Mouse (Mus musculus) lung, postnatal 0 days (tissue): Measurements from ENCODE around the gene Cdc42. TPM values are rescaled to one million over a fixed set of nuclear protein-coding genes. Genes with fewer than 3 reads are reported as not detected.

Source experiments
- ATAC-seq: fragments of 200-750 bp; cut with Nextera tagmentation; 2 replicates; pipeline ENCODE4 v1.8.0; 2017; ENCODE audit warnings: moderate library complexity
- DNase-seq: peaks from one replicate; pipeline ENCODE4 v3.0.0-alpha.2; 2016; ENCODE audit warnings: low spot score
- H3K27ac ChIP-seq: fragments of 300-500 bp; sonication (generic); 2 replicates; pipeline ENCODE4 v1.5.1; 2014; ENCODE audit warnings: antibody characterized with exemption, mild to moderate bottlenecking, low read length, mixed read lengths
- H3K27me3 ChIP-seq: fragments of 300-500 bp; sonication (generic); replicated peaks from 2 replicates; pipeline ENCODE4 v1.6.1; 2014; ENCODE audit warnings: low read length, mixed read lengths; ENCODE audit not compliant: insufficient read depth
- H3K36me3 ChIP-seq: fragments of 300-500 bp; sonication (generic); 2 replicates; pipeline ENCODE4 v1.6.1; 2014; ENCODE audit warnings: low read length, mixed read lengths; ENCODE audit not compliant: insufficient read depth
- H3K4me1 ChIP-seq: fragments of 300-500 bp; sonication (generic); 2 replicates; pipeline ENCODE4 v1.6.1; 2014; ENCODE audit warnings: antibody characterized with exemption, low read depth, low read length, mixed read lengths; ENCODE audit not compliant: insufficient read depth
- H3K4me2 ChIP-seq: fragments of 300-500 bp; sonication (generic); replicated peaks from 2 replicates; pipeline ENCODE4 v1.6.1; 2014; ENCODE audit warnings: low read depth, mild to moderate bottlenecking, low read length, moderate library complexity, mixed read lengths
- H3K4me3 ChIP-seq: fragments of 300-500 bp; sonication (generic); 2 replicates; pipeline ENCODE4 v1.5.1; 2014; ENCODE audit warnings: low read depth, low read length
- H3K9ac ChIP-seq: fragments of 300-500 bp; sonication (generic); replicated peaks from 2 replicates; pipeline ENCODE4 v1.6.1; 2014; ENCODE audit warnings: low read depth, mild to moderate bottlenecking
- H3K9me3 ChIP-seq: fragments of 300-500 bp; sonication (generic); 2 replicates; pipeline ENCODE4 v1.6.1; 2016; ENCODE audit warnings: low read length, mixed read lengths
- CTCF ChIP-seq: IDR thresholded peaks from 2 replicates; pipeline ENCODE4 v1.5.1; 2016; ENCODE audit warnings: antibody characterized with exemption, mild to moderate bottlenecking
- EP300 ChIP-seq: IDR thresholded peaks from 2 replicates; pipeline ENCODE4 v1.6.1; 2016; ENCODE audit warnings: antibody characterized with exemption, mild to moderate bottlenecking, control low read depth
- WGBS: fragments of 180-500 bp; shearing (Covaris S2); extraction: QIAGEN DNeasy Blood & Tissue Kit; methylation state at CpG from one replicate; pipeline ENCODE4 v1.1.7; 2014; 5-methylcytosine and 5-hydroxymethylcytosine counted together
- polyA plus RNA-seq: library from polyadenylated mRNA; unstranded; fragments of >200 nt; fragmentation: Nextera tagmentation; extraction: Ambion mirVana; gene quantifications from 2 replicates; pipeline ENCODE4 v1.2.1, GENCODE M21; 2015

Cdc42 gene
- polyA plus RNA-seq, result 545 and 582 TPM in 2 replicates

DNA sequence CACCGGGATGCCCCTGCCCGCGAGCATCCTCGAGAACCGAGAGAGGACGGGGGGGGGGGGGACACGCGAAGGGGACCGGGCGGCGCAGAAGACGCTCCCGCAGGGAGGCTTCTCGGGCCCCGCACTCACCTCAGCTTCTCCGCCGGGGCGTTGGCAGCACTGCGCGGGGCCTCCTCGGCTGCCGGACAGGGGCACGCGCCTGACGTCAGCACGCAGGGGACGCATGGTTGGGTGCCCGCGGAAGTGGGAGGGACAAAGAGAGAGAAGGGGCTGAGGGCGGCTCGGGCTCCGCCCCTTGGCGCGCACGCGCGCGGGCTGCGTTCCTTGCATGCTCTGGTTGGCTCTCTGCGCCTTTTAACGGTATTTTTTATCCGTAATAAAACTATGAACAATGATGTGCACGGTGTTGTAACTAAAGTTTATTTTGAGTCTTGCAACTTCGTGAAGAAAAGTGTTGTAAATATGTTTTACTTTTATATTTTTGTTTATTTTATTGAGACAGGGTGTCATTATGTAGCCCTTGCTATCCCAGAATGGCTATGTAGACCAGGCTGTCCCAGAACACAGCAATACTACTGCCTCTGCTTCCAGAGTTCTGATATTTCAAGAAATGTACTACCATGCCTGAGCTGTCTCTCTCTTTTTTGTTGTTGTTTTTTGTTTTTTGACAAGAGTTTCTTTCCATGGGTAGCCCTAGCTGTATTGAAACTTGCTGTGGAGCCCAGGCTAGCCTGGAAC, at the start of gene Cdc42:
TSS of gene Cdc42 (minus strand) at position 204 of the 738 bp plus-strand sequence.
- ATAC-seq (peak; percentile 98), DNase-seq (peak; percentile 99)
- TF ChIP-seq CTCF (no peak), EP300 (no peak)
- WGBS, result 0% methylated on average over 36 of the region's 44 CpGs
- peak within 1 kb of the TSS; percentile 56 for H3K4me2 ChIP-seq
- H3K4me3 ChIP-seq, result peak within 1 kb of the TSS; percentile 99
- peak within 1 kb of the TSS; percentile 99 for H3K27ac ChIP-seq
- H3K9me3 ChIP-seq, result no peaks in the 10 kb centered on the region
- H3K27me3 ChIP-seq, result no peaks in the 10 kb centered on the region
- H3K9ac ChIP-seq, result peak within 1 kb of the TSS; percentile 100
- H3K36me3 ChIP-seq, result no peaks in the 10 kb centered on the region
- H3K4me1 ChIP-seq, result peaks cover 12% of the 10 kb centered on the region; the same call in 1 of the 2 replicates

- Histone ChIP-seq H3K4me1 (no peaks in the 10 kb centered on the region), H3K27me3 (no peaks in the 10 kb centered on the region; the same call in 1 of the 2 replicates), H3K9ac (no peak overlapping the region), H3K9me3 (no peaks in the 10 kb centered on the region), H3K4me3 (no peak overlapping the region), H3K27ac (no peak overlapping the region), H3K4me2 (no peak overlapping the region), H3K36me3 (no peaks in the 10 kb centered on the region)
- WGBS, result 87% methylated on average over 3 of the region's 3 CpGs
- TF ChIP-seq EP300 (no peak), CTCF (no peak)
- ATAC-seq, result no peak
- DNase-seq, result no peak
Observed at GRCm38 (mm10) chr4:137405571-137405970, 48.1 kb upstream of the Cdc42 start.

- Histone ChIP-seq H3K27ac (no peak overlapping the region), H3K4me1 (no peaks in the 10 kb centered on the region), H3K4me3 (no peak overlapping the region), H3K9me3 (no peaks in the 10 kb centered on the region), H3K9ac (no peak overlapping the region), H3K27me3 (no peaks in the 10 kb centered on the region), H3K36me3 (no peaks in the 10 kb centered on the region), H3K4me2 (no peak overlapping the region)
- 64% methylated on average over 15 of the region's 15 CpGs for WGBS
- ATAC-seq (no peak), DNase-seq (peak; percentile 25)
- TF ChIP-seq EP300 (no peak), CTCF (no peak)
Observed at GRCm38 (mm10) chr4:137396641-137397525, 39.4 kb upstream of the Cdc42 start.

DNA sequence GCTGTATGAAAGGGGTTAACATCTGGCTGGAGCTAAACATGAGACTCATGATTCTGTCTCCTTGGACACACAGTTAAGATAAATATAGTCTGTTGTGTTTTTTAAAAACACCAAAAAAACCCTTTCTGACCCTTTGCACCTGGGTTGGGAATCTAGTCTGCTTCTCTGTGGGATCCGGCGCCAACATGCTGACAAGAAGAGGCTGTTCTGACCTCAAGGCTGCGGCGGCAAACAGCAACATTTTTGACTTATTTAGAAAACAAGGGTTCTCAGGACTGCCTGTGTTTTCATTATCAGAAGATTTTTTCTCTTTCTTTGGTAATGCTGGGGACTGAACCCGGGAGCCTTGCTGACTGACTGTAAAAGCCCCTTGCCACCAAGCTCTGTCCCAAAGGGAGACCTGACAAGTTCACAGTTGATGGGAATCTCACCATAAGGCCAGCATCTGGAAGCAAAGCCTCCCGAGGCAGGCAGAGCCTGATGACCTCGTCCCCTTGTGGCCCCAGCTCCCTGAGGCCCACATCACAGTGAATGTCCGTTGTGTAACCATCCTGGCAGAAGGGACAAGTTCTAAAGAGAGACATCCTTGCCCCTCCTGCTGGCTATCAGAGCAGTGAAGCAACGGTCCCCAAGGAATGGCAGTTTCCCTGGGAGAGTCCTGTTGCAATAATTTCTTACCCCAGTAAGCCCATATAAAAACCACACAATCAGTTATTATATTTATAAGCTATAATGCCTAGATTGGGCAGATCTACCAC, 36.0 kb upstream of the Cdc42 start:
- TF ChIP-seq EP300, result no peak
- no peak for TF ChIP-seq CTCF
- no peak overlapping the region for H3K4me3 ChIP-seq
- H3K27me3 ChIP-seq, result no peaks in the 10 kb centered on the region
- H3K9me3 ChIP-seq, result no peaks in the 10 kb centered on the region
- H3K4me1 ChIP-seq, result no peaks in the 10 kb centered on the region; the same call in 1 of the 2 replicates
- H3K36me3 ChIP-seq, result no peaks in the 10 kb centered on the region
- no peak overlapping the region for H3K4me2 ChIP-seq
- H3K9ac ChIP-seq, result no peak overlapping the region
- H3K27ac ChIP-seq, result no peak overlapping the region
- 60% methylated on average over 9 of the region's 9 CpGs for WGBS
- ATAC-seq (no peak), DNase-seq (peak; percentile 48)

GRCm38 (mm10) chr4:137392874-137393273, 35.4 kb upstream of the Cdc42 start:
- TF ChIP-seq EP300, result no peak
- no peak for TF ChIP-seq CTCF
- 79% methylated on average over 9 of the region's 9 CpGs for WGBS
- Histone ChIP-seq H3K27ac (no peak overlapping the region), H3K27me3 (no peaks in the 10 kb centered on the region), H3K4me3 (no peak overlapping the region), H3K9me3 (no peaks in the 10 kb centered on the region), H3K9ac (no peak overlapping the region), H3K4me2 (no peak overlapping the region), H3K4me1 (no peaks in the 10 kb centered on the region; the same call in 1 of the 2 replicates), H3K36me3 (no peaks in the 10 kb centered on the region)
- ATAC-seq (no peak), DNase-seq (no peak)
